ENCODE assay signal across 8 mouse cellular contexts in genomic region chr14:24490468-24491265, GRCm38 (mm10). TPM values are rescaled to one million over a fixed set of nuclear protein-coding genes. Genes with fewer than 3 reads are reported as not detected.
DNase-seq lines count a peak whose midpoint lies in the region; ATAC-seq and TF ChIP-seq lines count a peak whose summit lies in the region.

No protein-coding gene starts in this region.

- WGBS in heart, embryonic 12.5 days = under 1% methylated on average over 64 of the region's 64 CpGs
- WGBS in kidney, postnatal 0 days = under 1% methylated on average over 64 of the region's 64 CpGs
- WGBS in liver, embryonic 11.5 days = under 1% methylated on average over 64 of the region's 64 CpGs
- under 1% methylated on average over 64 of the region's 64 CpGs for WGBS in stomach, embryonic 14.5 days

- H3K4me1 ChIP-seq in heart, embryonic 12.5 days (replicated peaks) = peaks cover 42% of the 10 kb centered on the region
- peaks cover 10% of the 10 kb centered on the region for H3K4me1 ChIP-seq in kidney, postnatal 0 days (replicated peaks; ENCODE audit: insufficient read depth, low read length)
- peaks cover 30% of the 10 kb centered on the region for H3K4me1 ChIP-seq in liver, embryonic 11.5 days (replicated peaks; ENCODE audit: control insufficient read depth, insufficient read depth, low read length)
- peaks cover 36% of the 10 kb centered on the region for H3K4me1 ChIP-seq in stomach, embryonic 14.5 days (ENCODE audit: control insufficient read depth, insufficient read depth, low read length)

- peak overlapping the region; percentile 74 for H3K4me2 ChIP-seq in heart, embryonic 12.5 days
- peak overlapping the region; percentile 60 for H3K4me2 ChIP-seq in kidney, postnatal 0 days (ENCODE audit: low read length)
- peak overlapping the region; percentile 81 for H3K4me2 ChIP-seq in liver, embryonic 11.5 days
- peak overlapping the region; percentile 72 for H3K4me2 ChIP-seq in stomach, embryonic 14.5 days (replicated peaks; ENCODE audit: low read depth, low read length)

- no peaks in the 10 kb centered on the region for H3K9me3 ChIP-seq in heart, embryonic 12.5 days (replicated peaks)
- H3K9me3 ChIP-seq in kidney, postnatal 0 days (replicated peaks; ENCODE audit: low read length) = no peaks in the 10 kb centered on the region
- H3K9me3 ChIP-seq in liver, embryonic 11.5 days (ENCODE audit: control insufficient read depth, low read length) = no peaks in the 10 kb centered on the region
- H3K9me3 ChIP-seq in stomach, embryonic 14.5 days (ENCODE audit: control insufficient read depth, low read depth, low read length) = no peaks in the 10 kb centered on the region

- H3K27ac ChIP-seq in heart, embryonic 12.5 days (ENCODE audit: poor library complexity, severe bottlenecking) = peak overlapping the region; percentile 79
- peak overlapping the region; percentile 91 for H3K27ac ChIP-seq in kidney, postnatal 0 days
- peak overlapping the region; percentile 73 for H3K27ac ChIP-seq in liver, embryonic 11.5 days (ENCODE audit: low read depth, low read length)
- H3K27ac ChIP-seq in stomach, embryonic 14.5 days (ENCODE audit: low read length) = peak overlapping the region; percentile 91

- DNase-seq in CD4-positive helper T cell, adult 2 months (ENCODE audit: low read depth, low spot score) = peak; percentile 94
- peak; percentile 92 for DNase-seq in brain, embryonic 18.5 days (ENCODE audit: low read depth, low spot score)
- DNase-seq in kidney, postnatal 0 days (ENCODE audit: low spot score) = peak; percentile 98
- peak; percentile 95 for DNase-seq in liver, embryonic 11.5 days (ENCODE audit: low spot score)
- peak; percentile 98 for DNase-seq in naive thymus-derived CD4-positive, alpha-beta T cell, adult 2 months (ENCODE audit: low read depth)

- H3K9ac ChIP-seq in heart, embryonic 12.5 days = peak overlapping the region; percentile 98
- H3K9ac ChIP-seq in kidney, postnatal 0 days (ENCODE audit: low read depth, low read length) = peak overlapping the region; percentile 91
- peak overlapping the region; percentile 98 for H3K9ac ChIP-seq in liver, embryonic 11.5 days (ENCODE audit: low read depth, low read length)
- H3K9ac ChIP-seq in stomach, embryonic 14.5 days (replicated peaks; ENCODE audit: low read depth, low read length) = peak overlapping the region; percentile 96

- no peak for TF ChIP-seq CTCF in kidney, postnatal 0 days (IDR thresholded peaks at IDR 0.05; ENCODE audit: low read depth)

- peak overlapping the region; percentile 84 for H3K4me3 ChIP-seq in heart, embryonic 12.5 days
- peak overlapping the region; percentile 87 for H3K4me3 ChIP-seq in kidney, postnatal 0 days (replicated peaks; ENCODE audit: low read depth, low read length)
- peak overlapping the region; percentile 87 for H3K4me3 ChIP-seq in liver, embryonic 11.5 days (ENCODE audit: low read depth, low read length)
- H3K4me3 ChIP-seq in stomach, embryonic 14.5 days (ENCODE audit: low read depth, low read length) = peak overlapping the region; percentile 87

- ATAC-seq in erythroid progenitor cell, adult 5-6 weeks (replicated peaks; ENCODE audit: low FRiP score, poor library complexity, severe bottlenecking) = peak; percentile 89
- ATAC-seq in heart, embryonic 12.5 days (ENCODE audit: insufficient number of reproducible peaks, low FRiP score) = peak; percentile 96
- ATAC-seq in kidney, postnatal 0 days (replicated peaks; ENCODE audit: low FRiP score, low read depth) = peak; percentile 94
- peak; percentile 88 for ATAC-seq in liver, embryonic 11.5 days (replicated peaks; ENCODE audit: low FRiP score)
- ATAC-seq in stomach, embryonic 14.5 days (ENCODE audit: insufficient number of reproducible peaks, insufficient read depth, low FRiP score, low read depth) = peak; percentile 94

- peaks cover 35% of the 10 kb centered on the region for H3K36me3 ChIP-seq in heart, embryonic 12.5 days
- H3K36me3 ChIP-seq in kidney, postnatal 0 days (ENCODE audit: insufficient read depth, low read length) = peaks cover 10% of the 10 kb centered on the region; the same call in 1 of the 2 replicates
- H3K36me3 ChIP-seq in liver, embryonic 11.5 days (ENCODE audit: control insufficient read depth, insufficient read depth, low read length) = peaks cover 32% of the 10 kb centered on the region
- peaks cover 38% of the 10 kb centered on the region for H3K36me3 ChIP-seq in stomach, embryonic 14.5 days (ENCODE audit: control insufficient read depth, insufficient read depth, low read length)

- H3K27me3 ChIP-seq in heart, embryonic 12.5 days (replicated peaks) = no peaks in the 10 kb centered on the region
- H3K27me3 ChIP-seq in kidney, postnatal 0 days (ENCODE audit: insufficient read depth, low read length) = no peaks in the 10 kb centered on the region
- no peaks in the 10 kb centered on the region for H3K27me3 ChIP-seq in liver, embryonic 11.5 days (replicated peaks; ENCODE audit: control insufficient read depth, insufficient read depth, low read length)
- H3K27me3 ChIP-seq in stomach, embryonic 14.5 days (ENCODE audit: control insufficient read depth, insufficient read depth, low read length) = no peaks in the 10 kb centered on the region

RNA-seq across cellular contexts. Expression of gene Rps24, which starts 3.7 kb away (rescaled TPM):
- total RNA-seq in erythroid progenitor cell, adult 5-6 weeks (2015; ENCODE audit: low replicate concordance) = 1,164 and 1,524 TPM in 2 replicates
- total RNA-seq in erythroid progenitor cell, adult 5-6 weeks (2017; ENCODE audit: low replicate concordance) = 700 and 940 TPM in 2 replicates
- 836 and 843 TPM in 2 replicates for polyA plus RNA-seq in heart, embryonic 12.5 days (2016; fragmentation: Nextera tagmentation; extraction: Ambion mirVana)
- polyA plus RNA-seq in kidney, postnatal 0 days (2015; fragmentation: Nextera tagmentation; extraction: Ambion mirVana) = 1,278 and 1,460 TPM in 2 replicates
- 1,414 and 1,515 TPM in 2 replicates for polyA plus RNA-seq in liver, embryonic 11.5 days (2014; fragmentation: Nextera tagmentation; extraction: Ambion mirVana)
- 1,400 and 1,408 TPM in 2 replicates for polyA plus RNA-seq in stomach, embryonic 14.5 days (2014; fragmentation: Nextera tagmentation; extraction: Ambion mirVana)

RNA-seq across cellular contexts. Expression of gene Polr3a, which starts 3.8 kb away (rescaled TPM):
- 6.5 and 34.8 TPM in 2 replicates for total RNA-seq in erythroid progenitor cell, adult 5-6 weeks (2015; ENCODE audit: low replicate concordance)
- 3.7 and 8.2 TPM in 2 replicates for total RNA-seq in erythroid progenitor cell, adult 5-6 weeks (2017; ENCODE audit: low replicate concordance)
- polyA plus RNA-seq in heart, embryonic 12.5 days (2016; fragmentation: Nextera tagmentation; extraction: Ambion mirVana) = 12.8 and 15.3 TPM in 2 replicates
- 11.0 and 11.5 TPM in 2 replicates for polyA plus RNA-seq in kidney, postnatal 0 days (2015; fragmentation: Nextera tagmentation; extraction: Ambion mirVana)
- 18.2 and 18.7 TPM in 2 replicates for polyA plus RNA-seq in liver, embryonic 11.5 days (2014; fragmentation: Nextera tagmentation; extraction: Ambion mirVana)
- 21.9 and 23.5 TPM in 2 replicates for polyA plus RNA-seq in stomach, embryonic 14.5 days (2014; fragmentation: Nextera tagmentation; extraction: Ambion mirVana)

Comparison
In these comparisons a context has a peak if more than half of its experiments do, and no peak if none do; other contexts are left out.
1. Peak in every context shown above with its lines: DNase-seq, ATAC-seq, H3K4me3 ChIP-seq and H3K27ac ChIP-seq.